9 mouse cellular contexts compared by ENCODE assay signal in genomic region chr3:153636094-153636803, GRCm38 (mm10).
DNase-seq lines count a peak whose midpoint lies in the region; ATAC-seq and TF ChIP-seq lines count a peak whose summit lies in the region.
"Had no signal": no experiment of that assay in that cellular context is flagged by ENCODE, and none has a peak within 500 bp of the region (broad histone marks: within the 10 kb centered on the region; RNA-seq: fewer than 3 reads in every experiment).

No protein-coding gene starts in this region.

- WGBS in hindbrain, embryonic 10.5 days, result 68% methylated on average over 2 of the region's 2 CpGs
- 58% methylated on average over 2 of the region's 2 CpGs for WGBS in hindbrain, embryonic 14.5 days
- 50% methylated on average over 2 of the region's 2 CpGs for WGBS in midbrain, postnatal 0 days
- whole genome bisulfite sequencing in midbrain, embryonic 11.5 days, result 66% methylated on average over 2 of the region's 2 CpGs
- 24% methylated on average over 2 of the region's 2 CpGs for WGBS in embryonic facial prominence, embryonic 15.5 days

- 0 out of 2 replicates have a peak overlapping the region, but pooled peaks have one; percentile 16 for H3K27ac ChIP-seq in hindbrain, embryonic 10.5 days
- no peak overlapping the region for H3K27ac ChIP-seq in hindbrain, embryonic 14.5 days
- peak overlapping the region; percentile 26; the same call in 1 of the 2 replicates for H3K27ac ChIP-seq in midbrain, postnatal 0 days (ENCODE audit: low read depth, low read length)
- H3K27ac ChIP-seq in midbrain, embryonic 11.5 days (ENCODE audit: low read depth, low read length), result no peak overlapping the region
- peak overlapping the region; percentile 39; the same call in 1 of the 2 replicates for H3K27ac ChIP-seq in embryonic facial prominence, embryonic 15.5 days (replicated peaks)
- H3K27ac ChIP-seq: intestine, embryonic 15.5 days had no signal

- no peaks in the 10 kb centered on the region for H3K9me3 ChIP-seq in hindbrain, embryonic 10.5 days
- H3K9me3 ChIP-seq in hindbrain, embryonic 14.5 days (ENCODE audit: control insufficient read depth, low read length), result no peaks in the 10 kb centered on the region
- H3K9me3 ChIP-seq in midbrain, postnatal 0 days (ENCODE audit: low read length), result no peaks in the 10 kb centered on the region
- no peaks in the 10 kb centered on the region for H3K9me3 ChIP-seq in midbrain, embryonic 11.5 days (ENCODE audit: control insufficient read depth, low read length)
- H3K9me3 ChIP-seq in embryonic facial prominence, embryonic 15.5 days (replicated peaks), result no peaks in the 10 kb centered on the region
- H3K9me3 ChIP-seq: intestine, embryonic 15.5 days had no signal

- no peak overlapping the region for H3K4me3 ChIP-seq in hindbrain, embryonic 10.5 days
- no peak overlapping the region for H3K4me3 ChIP-seq in hindbrain, embryonic 14.5 days (replicated peaks; ENCODE audit: low read length)
- no peak overlapping the region for H3K4me3 ChIP-seq in midbrain, postnatal 0 days (ENCODE audit: low read depth, low read length)
- H3K4me3 ChIP-seq in midbrain, embryonic 11.5 days (ENCODE audit: low read depth, low read length), result no peak overlapping the region
- H3K4me3 ChIP-seq in embryonic facial prominence, embryonic 15.5 days (replicated peaks), result no peak overlapping the region
- H3K4me3 ChIP-seq: intestine, embryonic 15.5 days had no signal

- H3K9ac ChIP-seq in hindbrain, embryonic 14.5 days, result no peak overlapping the region
- H3K9ac ChIP-seq in midbrain, postnatal 0 days (replicated peaks; ENCODE audit: low read length, poor library complexity, severe bottlenecking), result no peak overlapping the region
- no peak overlapping the region for H3K9ac ChIP-seq in midbrain, embryonic 11.5 days (ENCODE audit: low read length)
- H3K9ac ChIP-seq in embryonic facial prominence, embryonic 15.5 days, result no peak overlapping the region
- H3K9ac ChIP-seq: intestine, embryonic 15.5 days had no signal

- H3K4me1 ChIP-seq in hindbrain, embryonic 10.5 days (replicated peaks), result peaks cover 22% of the 10 kb centered on the region
- peaks cover 6% of the 10 kb centered on the region; the same call in 1 of the 2 replicates for H3K4me1 ChIP-seq in hindbrain, embryonic 14.5 days (replicated peaks; ENCODE audit: control insufficient read depth, insufficient read depth, low read length)
- no peaks in the 10 kb centered on the region for H3K4me1 ChIP-seq in midbrain, postnatal 0 days (ENCODE audit: insufficient read depth, low read length)
- H3K4me1 ChIP-seq in midbrain, embryonic 11.5 days (ENCODE audit: control insufficient read depth, insufficient read depth, low read length), result no peaks in the 10 kb centered on the region
- H3K4me1 ChIP-seq in embryonic facial prominence, embryonic 15.5 days, result 0 out of 2 replicates have a peak, but pooled peaks cover 8% of the 10 kb centered on the region
- H3K4me1 ChIP-seq: intestine, embryonic 15.5 days had no signal

- no peak overlapping the region for H3K4me2 ChIP-seq in hindbrain, embryonic 14.5 days (replicated peaks)
- H3K4me2 ChIP-seq in midbrain, postnatal 0 days (ENCODE audit: low read depth, low read length, poor library complexity, severe bottlenecking), result no peak overlapping the region
- no peak overlapping the region for H3K4me2 ChIP-seq in midbrain, embryonic 11.5 days
- H3K4me2 ChIP-seq in embryonic facial prominence, embryonic 15.5 days (replicated peaks), result no peak overlapping the region
- H3K4me2 ChIP-seq: intestine, embryonic 15.5 days had no signal

- no peaks in the 10 kb centered on the region for H3K36me3 ChIP-seq in hindbrain, embryonic 10.5 days
- H3K36me3 ChIP-seq in hindbrain, embryonic 14.5 days (replicated peaks; ENCODE audit: control insufficient read depth, insufficient read depth), result no peaks in the 10 kb centered on the region
- H3K36me3 ChIP-seq in midbrain, postnatal 0 days (ENCODE audit: insufficient read depth, low read length), result no peaks in the 10 kb centered on the region
- H3K36me3 ChIP-seq in midbrain, embryonic 11.5 days (ENCODE audit: control insufficient read depth, insufficient read depth, low read length), result no peaks in the 10 kb centered on the region
- H3K36me3 ChIP-seq in embryonic facial prominence, embryonic 15.5 days, result no peaks in the 10 kb centered on the region
- H3K36me3 ChIP-seq: intestine, embryonic 15.5 days had no signal

- no peak for TF ChIP-seq CTCF in midbrain, postnatal 0 days (IDR thresholded peaks at IDR 0.05)

- no peak for DNase-seq in hindbrain, embryonic 10.5 days (ENCODE audit: low spot score)
- no peak for DNase-seq in hindbrain, embryonic 14.5 days (ENCODE audit: low spot score)
- DNase-seq in midbrain, postnatal 0 days (ENCODE audit: low spot score), result no peak
- DNase-seq in midbrain, embryonic 11.5 days (ENCODE audit: low spot score, missing footprints), result no peak
- DNase-seq in frontal cortex, postnatal 36 days (ENCODE audit: low spot score in 2 of 2), result no peak
- DNase-seq in cerebellum, postnatal 14 days, result no peak
- DNase-seq: adrenal gland, adult 8-10 months had no signal

- no peaks in the 10 kb centered on the region for H3K27me3 ChIP-seq in hindbrain, embryonic 10.5 days (ENCODE audit: insufficient read depth, poor library complexity, severe bottlenecking)
- H3K27me3 ChIP-seq in hindbrain, embryonic 14.5 days (ENCODE audit: control insufficient read depth, insufficient read depth, low read length), result no peaks in the 10 kb centered on the region
- no peaks in the 10 kb centered on the region for H3K27me3 ChIP-seq in midbrain, postnatal 0 days (ENCODE audit: insufficient read depth, low read length)
- H3K27me3 ChIP-seq in midbrain, embryonic 11.5 days (ENCODE audit: control insufficient read depth, insufficient read depth, low read length), result no peaks in the 10 kb centered on the region
- no peaks in the 10 kb centered on the region for H3K27me3 ChIP-seq in embryonic facial prominence, embryonic 15.5 days
- H3K27me3 ChIP-seq: intestine, embryonic 15.5 days had no signal

- no peak for ATAC-seq in hindbrain, embryonic 14.5 days (ENCODE audit: low FRiP score)
- ATAC-seq in midbrain, postnatal 0 days (ENCODE audit: low FRiP score), result no peak
- ATAC-seq in midbrain, embryonic 11.5 days (ENCODE audit: low FRiP score), result no peak
- ATAC-seq in embryonic facial prominence, embryonic 15.5 days (ENCODE audit: insufficient number of reproducible peaks, low FRiP score, low TSS enrichment, low read depth), result no peak
- ATAC-seq: intestine, embryonic 15.5 days had no signal

Comparison
In these comparisons a context has a peak if more than half of its experiments do, and no peak if none do; other contexts are left out.
1. H3K27ac ChIP-seq: peak in hindbrain, embryonic 10.5 days (single experiment), midbrain, postnatal 0 days (single experiment) and embryonic facial prominence, embryonic 15.5 days (single experiment); none in hindbrain, embryonic 14.5 days (single experiment) and midbrain, embryonic 11.5 days (single experiment).